Mouse (Mus musculus) liver, embryonic 14.5 days (tissue): ENCODE results near the gene 4933417A18Rik.

Source experiments
- CTCF ChIP-seq: IDR thresholded peaks from 2 replicates; pipeline ENCODE4 v1.5.1; 2016; ENCODE audit warnings: antibody characterized with exemption, low read depth, control low read depth
- EP300 ChIP-seq: IDR thresholded peaks from 2 replicates; pipeline ENCODE4 v1.6.1; 2016; ENCODE audit warnings: antibody characterized with exemption, low read depth

DNA sequence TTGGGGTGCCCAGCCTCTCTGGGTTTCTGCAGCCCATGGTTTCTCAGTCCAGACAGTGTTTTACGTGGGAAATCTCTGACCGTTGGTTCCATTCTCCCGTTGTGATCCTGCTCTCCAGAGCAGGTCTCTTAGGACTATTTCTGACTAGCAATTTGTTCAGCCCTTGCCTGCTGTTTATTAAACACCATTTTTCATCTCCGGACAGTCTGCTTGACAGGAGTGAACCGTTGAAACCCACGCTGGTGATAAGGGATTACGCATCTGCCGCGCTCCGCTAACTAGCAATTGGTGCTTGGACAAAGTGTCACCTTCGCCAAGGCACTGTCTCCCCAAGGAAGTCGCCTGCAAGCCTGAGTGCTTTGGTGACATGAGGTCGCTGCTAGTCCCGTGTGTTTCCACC, 40.2 kb downstream of the 4933417A18Rik start:
- no peak for TF ChIP-seq CTCF
- TF ChIP-seq EP300 = no peak
